Mouse (Mus musculus): Measurements from ENCODE around the gene Sorl1.

DNA sequence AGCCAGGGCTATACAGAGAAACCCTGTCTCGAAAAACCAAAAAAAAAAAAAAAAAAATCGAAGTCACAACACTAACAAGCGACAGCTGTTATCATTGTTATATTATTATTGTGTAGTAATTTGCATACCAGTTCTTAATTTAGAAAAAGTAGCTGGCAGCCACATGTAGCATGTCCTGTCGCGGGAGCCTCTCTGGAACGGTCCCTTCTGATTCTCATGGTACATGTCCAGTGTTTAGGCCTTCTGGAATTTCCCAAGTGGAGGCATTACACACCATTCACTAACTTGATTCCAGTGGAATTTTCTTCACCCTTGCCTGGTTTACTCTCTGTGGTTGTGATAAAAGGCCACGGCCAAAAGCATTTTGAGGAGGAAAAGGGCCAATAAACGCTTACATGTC lies 45.4 kb upstream of the Sorl1 start:
- TF ChIP-seq CTCF (IDR thresholded peaks at IDR 0.05; ENCODE audit: control insufficient read depth, insufficient read depth, low read length): no peak
- no peak for TF ChIP-seq POLR2A (IDR thresholded peaks at IDR 0.05; ENCODE audit: borderline replicate concordance, control insufficient read depth, low read depth, low read length)

Data from bone marrow, adult 2 months (tissue).